Mouse (Mus musculus): ENCODE results near the gene Wfs1. TPM values are rescaled to one million over a fixed set of nuclear protein-coding genes. Genes with fewer than 3 reads are reported as not detected.

The Wfs1 gene
- polyA plus RNA-seq, 1 experiment from 2014 or later, result 13.6 TPM

Other genes with a start within 250 kb of the Wfs1 start
- gene Bloc1s4, start 240.6 kb downstream of the Wfs1 start, polyA plus RNA-seq (2014; fragmentation: Nextera tagmentation; extraction: Ambion mirVana), result 20.9 and 22.8 TPM in 2 replicates
- 454 and 481 TPM in 2 replicates for gene Mrfap1, start 192.4 kb downstream of the Wfs1 start, polyA plus RNA-seq (2014; fragmentation: Nextera tagmentation; extraction: Ambion mirVana)
- gene Man2b2, start 158.6 kb downstream of the Wfs1 start, polyA plus RNA-seq (2014; fragmentation: Nextera tagmentation; extraction: Ambion mirVana), result 14.6 and 15.5 TPM in 2 replicates
- gene Ppp2r2c, start 120.7 kb downstream of the Wfs1 start, polyA plus RNA-seq (2014; fragmentation: Nextera tagmentation; extraction: Ambion mirVana), result 0.40 and 0.73 TPM in 2 replicates
- not detected in 2 replicates for gene Gm1043, start 96.2 kb upstream of the Wfs1 start, polyA plus RNA-seq (2014; fragmentation: Nextera tagmentation; extraction: Ambion mirVana)

All from intestine, embryonic 14.5 days (tissue).